Mouse (Mus musculus): ENCODE measurements around the gene Klk1b9.

GRCm38 (mm10) chr7:43967058-43967457, 8.8 kb upstream of the Klk1b9 start:
- no peak for TF ChIP-seq CTCF (IDR thresholded peaks at IDR 0.05; ENCODE audit: borderline replicate concordance, extremely low read depth, insufficient read depth, insufficient read length)
- TF ChIP-seq POLR2A (IDR thresholded peaks at IDR 0.05; ENCODE audit: borderline replicate concordance, extremely low read depth, insufficient read depth, insufficient read length, poor library complexity, severe bottlenecking) = no peak
